Mouse (Mus musculus): ENCODE results near the gene Itsn1.

Gene Itsn1

GRCm38 (mm10) chr16:91907158-91907557 is 178.1 kb downstream of the Itsn1 start:
- no peak for DNase-seq (ENCODE audit: low read depth)

- DNase-seq (ENCODE audit: low read depth), result no peak
Observed at GRCm38 (mm10) chr16:91909569-91910335, 180.7 kb downstream of the Itsn1 start.

GRCm38 (mm10) chr16:91917631-91918096 is 188.6 kb downstream of the Itsn1 start:
- peak; percentile 87 for DNase-seq (ENCODE audit: low read depth)

GRCm38 (mm10) chr16:91918461-91918860 is 189.4 kb downstream of the Itsn1 start:
- no peak for DNase-seq (ENCODE audit: low read depth)

GRCm38 (mm10) chr16:91919056-91919455 is 190.0 kb downstream of the Itsn1 start:
- DNase-seq (ENCODE audit: low read depth), result no peak

GRCm38 (mm10) chr16:91921340-91921739 is 192.3 kb downstream of the Itsn1 start:
- DNase-seq (ENCODE audit: low read depth), result no peak

GRCm38 (mm10) chr16:91922939-91923338 is 193.9 kb downstream of the Itsn1 start:
- no peak for DNase-seq (ENCODE audit: low read depth)

GRCm38 (mm10) chr16:91924426-91924825 is 195.3 kb downstream of the Itsn1 start:
- no peak for DNase-seq (ENCODE audit: low read depth)

GRCm38 (mm10) chr16:91927911-91928630 is 199.0 kb downstream of the Itsn1 start:
- DNase-seq (ENCODE audit: low read depth), result no peak

- peak; percentile 95 for DNase-seq (ENCODE audit: low read depth)
Observed at GRCm38 (mm10) chr16:91931078-91932013, 202.3 kb downstream of the Itsn1 start.

GRCm38 (mm10) chr16:91932082-91932690 is 203.1 kb downstream of the Itsn1 start:
- peak; percentile 16 for DNase-seq (ENCODE audit: low read depth)

- DNase-seq (ENCODE audit: low read depth), result peak; percentile 61
Observed at GRCm38 (mm10) chr16:91932843-91933518, 203.9 kb downstream of the Itsn1 start.

- DNase-seq (ENCODE audit: low read depth), result peak; percentile 74
Observed at GRCm38 (mm10) chr16:91935108-91935507, 206.0 kb downstream of the Itsn1 start.

GRCm38 (mm10) chr16:91935726-91936125 is 206.6 kb downstream of the Itsn1 start:
- no peak for DNase-seq (ENCODE audit: low read depth)

- peak; percentile 93 for DNase-seq (ENCODE audit: low read depth)
Observed at GRCm38 (mm10) chr16:91936340-91937030, 207.4 kb downstream of the Itsn1 start.

- no peak for DNase-seq (ENCODE audit: low read depth)
Observed at GRCm38 (mm10) chr16:91937281-91937680, 208.2 kb downstream of the Itsn1 start.

GRCm38 (mm10) chr16:91938141-91938540 is 209.1 kb downstream of the Itsn1 start:
- no peak for DNase-seq (ENCODE audit: low read depth)

GRCm38 (mm10) chr16:91940726-91941125 is 211.6 kb downstream of the Itsn1 start:
- DNase-seq (ENCODE audit: low read depth), result no peak

GRCm38 (mm10) chr16:91942201-91942600 is 213.1 kb downstream of the Itsn1 start:
- DNase-seq (ENCODE audit: low read depth), result no peak

GRCm38 (mm10) chr16:91946261-91946660 is 217.2 kb downstream of the Itsn1 start:
- DNase-seq (ENCODE audit: low read depth), result no peak
